Mouse (Mus musculus) cerebellum, adult 2 months (tissue): ENCODE measurements at regions not wholly inside any gene's neighbourhood (a gene's known extent, or its start where the extent isn't known, plus 50 kb on each side); places are given as distances from the start of the nearest gene placed in this dataset.

Experiments used
- DNase-seq, 2 experiments: peaks; one replicate each; pipeline ENCODE4 v3.0.0; 2021
- H3K27ac ChIP-seq: fragments of 200-500 bp; 2 replicates; pipeline ENCODE4 v1.5.1; 2012; ENCODE audit warnings: low read length, control low read depth, inconsistent platforms; ENCODE audit not compliant: insufficient read depth
- H3K27me3 ChIP-seq: fragments of 200-500 bp; 2 replicates; pipeline ENCODE4 v1.6.1; 2012; ENCODE audit warnings: inconsistent platforms, mild to moderate bottlenecking, low read length, moderate library complexity; ENCODE audit not compliant: control insufficient read depth, insufficient read depth
- H3K4me1 ChIP-seq: fragments of 200-500 bp; 2 replicates; pipeline ENCODE4 v1.6.1; 2011; ENCODE audit warnings: low read length; ENCODE audit not compliant: control insufficient read depth, insufficient read depth
- H3K4me3 ChIP-seq: fragments of 200-500 bp; replicated peaks from 2 replicates; pipeline ENCODE3; 2011; ENCODE audit warnings: mild to moderate bottlenecking, low read depth, low read length, control low read depth; ENCODE audit not compliant: insufficient read depth
- CTCF ChIP-seq: fragments of 200-500 bp; IDR thresholded peaks from 2 replicates; pipeline ENCODE4 v1.5.1; 2011; ENCODE audit warnings: low read depth, mild to moderate bottlenecking, control low read depth, low read length, moderate library complexity, borderline replicate concordance; ENCODE audit not compliant: insufficient read depth
- POLR2A ChIP-seq: fragments of 200-500 bp; IDR thresholded peaks from 2 replicates; pipeline ENCODE4 v1.6.1; 2011; ENCODE audit warnings: low read length, control low read depth, borderline replicate concordance; ENCODE audit not compliant: insufficient read depth
- WGBS: fragments of 180-500 bp; shearing (Covaris S2); methylation state at CpG from one replicate; pipeline ENCODE4 v1.1.7; 2018; 5-methylcytosine and 5-hydroxymethylcytosine counted together

- DNase-seq = no peak
- TF ChIP-seq POLR2A (no peak), CTCF (no peak)
- no peaks in the 10 kb centered on the region for H3K27me3 ChIP-seq
- no peaks in the 10 kb centered on the region for H3K4me1 ChIP-seq
- H3K4me3 ChIP-seq = no peak overlapping the region
- 82% methylated on average over 7 of the region's 7 CpGs for WGBS
- H3K27ac ChIP-seq = no peak overlapping the region
Observed at GRCm38 (mm10) chr16:51169294-51169693, 578.3 kb upstream of the Ccdc54 start.

- no peak for DNase-seq
- no peaks in the 10 kb centered on the region for H3K4me1 ChIP-seq
- 55% methylated on average over 5 of the region's 5 CpGs for WGBS
- H3K4me3 ChIP-seq = no peak overlapping the region
- TF ChIP-seq CTCF (no peak), POLR2A (no peak)
- no peak overlapping the region for H3K27ac ChIP-seq
- H3K27me3 ChIP-seq = no peaks in the 10 kb centered on the region
Observed at GRCm38 (mm10) chr16:51160768-51161167, 569.8 kb upstream of the Ccdc54 start.

- H3K27me3 ChIP-seq = no peaks in the 10 kb centered on the region
- no peak overlapping the region for H3K27ac ChIP-seq
- H3K4me1 ChIP-seq = no peaks in the 10 kb centered on the region
- no peak overlapping the region for H3K4me3 ChIP-seq
- no peak for TF ChIP-seq POLR2A
- TF ChIP-seq CTCF = no peak
- 88% methylated on average over 7 of the region's 7 CpGs for WGBS
- no peak for DNase-seq
Observed at GRCm38 (mm10) chr16:51138575-51138974, 547.6 kb upstream of the Ccdc54 start.

DNA sequence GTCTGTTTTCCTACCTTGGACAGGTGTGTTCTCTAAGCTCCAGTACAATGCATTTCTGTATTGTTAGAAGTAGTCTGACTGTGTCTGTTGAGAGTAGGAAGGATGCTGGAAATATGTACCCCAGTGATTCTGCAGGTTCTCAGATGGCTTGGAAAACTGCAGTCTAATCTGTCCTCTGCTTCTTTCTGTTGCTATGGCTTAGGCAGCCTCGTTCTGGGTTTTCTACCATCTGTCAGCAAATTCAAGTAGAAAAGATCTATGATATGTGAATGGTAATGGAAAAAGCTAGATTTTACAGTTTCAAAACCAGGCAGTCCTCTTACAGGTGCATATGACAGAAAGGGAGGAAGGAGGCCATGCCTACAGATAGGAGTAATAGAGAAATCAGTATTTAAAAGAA, 528.9 kb upstream of the Ccdc54 start:
- TF ChIP-seq POLR2A (no peak), CTCF (no peak)
- H3K27ac ChIP-seq = no peak overlapping the region
- no peak for DNase-seq

GRCm38 (mm10) chr16:51118365-51118764, 527.4 kb upstream of the Ccdc54 start:
- no peak overlapping the region for H3K4me3 ChIP-seq
- WGBS = 46% methylated on average over 3 of the region's 3 CpGs
- H3K27ac ChIP-seq = no peak overlapping the region
- no peak for DNase-seq
- H3K4me1 ChIP-seq = no peaks in the 10 kb centered on the region
- no peak for TF ChIP-seq CTCF
- TF ChIP-seq POLR2A = no peak
- H3K27me3 ChIP-seq = no peaks in the 10 kb centered on the region

More for the DNA sequence above, 528.9 kb upstream of the Ccdc54 start:
- 43% methylated on average over 1 of the region's 1 CpGs for WGBS
- no peaks in the 10 kb centered on the region for H3K4me1 ChIP-seq
- no peak overlapping the region for H3K4me3 ChIP-seq
- no peaks in the 10 kb centered on the region for H3K27me3 ChIP-seq

- DNase-seq = no peak
- WGBS = 31% methylated on average over 5 of the region's 5 CpGs
- Histone ChIP-seq H3K4me1 (no peaks in the 10 kb centered on the region), H3K27me3 (no peaks in the 10 kb centered on the region), H3K4me3 (no peak overlapping the region), H3K27ac (no peak overlapping the region)
- TF ChIP-seq CTCF (no peak), POLR2A (no peak)
Observed at GRCm38 (mm10) chr16:51117836-51118235, 526.9 kb upstream of the Ccdc54 start.

GRCm38 (mm10) chr16:51109864-51110263, 518.9 kb upstream of the Ccdc54 start:
- H3K27me3 ChIP-seq = no peaks in the 10 kb centered on the region

DNA sequence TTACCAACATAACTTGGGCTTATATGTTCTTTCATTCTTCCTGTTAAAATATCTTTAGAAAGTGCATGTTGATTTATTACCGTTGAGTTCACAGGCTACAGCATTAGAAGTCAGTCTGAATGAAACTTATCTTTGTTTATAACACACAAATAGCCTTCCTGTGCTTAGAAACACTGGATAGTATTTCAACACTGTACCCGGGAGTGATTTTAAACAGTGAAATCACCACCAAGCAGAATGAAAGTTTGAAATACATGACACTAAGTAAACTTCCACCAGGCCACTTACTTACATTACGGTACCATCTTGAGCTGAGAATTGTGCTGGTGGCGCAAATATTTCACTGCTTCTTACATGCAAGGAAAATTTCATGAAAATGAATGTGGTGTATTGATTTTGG, 516.5 kb upstream of the Ccdc54 start:
- H3K27ac ChIP-seq = no peak overlapping the region
- no peak overlapping the region for H3K4me3 ChIP-seq
- TF ChIP-seq POLR2A = no peak
- no peak for TF ChIP-seq CTCF
- DNase-seq = no peak
- H3K27me3 ChIP-seq = no peaks in the 10 kb centered on the region
- WGBS = 94% methylated on average over 4 of the region's 4 CpGs
- H3K4me1 ChIP-seq = no peaks in the 10 kb centered on the region

More at GRCm38 (mm10) chr16:51109864-51110263, 518.9 kb upstream of the Ccdc54 start:
- no peak for DNase-seq
- no peak overlapping the region for H3K27ac ChIP-seq
- no peaks in the 10 kb centered on the region for H3K4me1 ChIP-seq
- H3K4me3 ChIP-seq = no peak overlapping the region
- TF ChIP-seq POLR2A = no peak
- TF ChIP-seq CTCF = no peak
